Mouse (Mus musculus) cerebellum, adult 2 months (tissue): ENCODE data around the gene Gm45062.

ENCODE experiments used
- CTCF ChIP-seq: fragments of 200-500 bp; IDR thresholded peaks from 2 replicates; pipeline ENCODE4 v1.5.1; 2011; ENCODE audit warnings: low read depth, mild to moderate bottlenecking, control low read depth, low read length, moderate library complexity, borderline replicate concordance; ENCODE audit not compliant: insufficient read depth
- POLR2A ChIP-seq: fragments of 200-500 bp; IDR thresholded peaks from 2 replicates; pipeline ENCODE4 v1.6.1; 2011; ENCODE audit warnings: low read length, control low read depth, borderline replicate concordance; ENCODE audit not compliant: insufficient read depth

- TF ChIP-seq CTCF (no peak), POLR2A (no peak)
These were observed 24.0 kb downstream of the Gm45062 start for GRCm38 (mm10) chr6:8283255-8283654.
